Mouse (Mus musculus) heart, embryonic 11.5 days (tissue): Measurements from ENCODE around the gene Speer4f2. TPM values are rescaled to one million over a fixed set of nuclear protein-coding genes. Genes with fewer than 3 reads are reported as not detected.
"Not testable (repeated sequence)": the region's sequence is repeated elsewhere in the genome, so short reads cannot be mapped to it uniquely, and the experiment has no call there.

Experiments
- ATAC-seq: fragments of 200-750 bp; cut with Nextera tagmentation; replicated peaks from 2 replicates; pipeline ENCODE4 v1.8.0; 2017; ENCODE audit warnings: moderate library complexity; ENCODE audit not compliant: insufficient number of reproducible peaks, low FRiP score, low TSS enrichment
- H3K27ac ChIP-seq: fragments of 300-500 bp; sonication (generic); 2 replicates; pipeline ENCODE4 v1.5.1; 2014; ENCODE audit warnings: mild to moderate bottlenecking, low read depth, low read length
- H3K27me3 ChIP-seq: fragments of 300-500 bp; sonication (generic); 2 replicates; pipeline ENCODE4 v1.6.1; 2014; ENCODE audit warnings: mild to moderate bottlenecking, low read length, mixed read lengths; ENCODE audit not compliant: control insufficient read depth, insufficient read depth
- H3K36me3 ChIP-seq: fragments of 300-500 bp; sonication (generic); 2 replicates; pipeline ENCODE4 v1.6.1; 2014; ENCODE audit warnings: mild to moderate bottlenecking, low read length, moderate library complexity, mixed read lengths; ENCODE audit not compliant: control insufficient read depth, insufficient read depth
- H3K4me1 ChIP-seq: fragments of 300-500 bp; sonication (generic); 2 replicates; pipeline ENCODE4 v1.6.1; 2014; ENCODE audit warnings: low read length; ENCODE audit not compliant: control insufficient read depth, insufficient read depth
- H3K4me2 ChIP-seq: fragments of 300-500 bp; sonication (generic); 2 replicates; pipeline ENCODE4 v1.6.1; 2014; ENCODE audit warnings: mild to moderate bottlenecking, moderate library complexity
- H3K4me3 ChIP-seq: fragments of 300-500 bp; sonication (generic); 2 replicates; pipeline ENCODE4 v1.5.1; 2014; ENCODE audit warnings: low read depth, low read length
- H3K9ac ChIP-seq: fragments of 300-500 bp; sonication (generic); 2 replicates; pipeline ENCODE4 v1.6.1; 2014; ENCODE audit warnings: mild to moderate bottlenecking, low read depth, low read length, moderate library complexity
- H3K9me3 ChIP-seq: fragments of 300-500 bp; sonication (generic); replicated peaks from 2 replicates; pipeline ENCODE4 v1.6.1; 2016; ENCODE audit warnings: low read length; ENCODE audit not compliant: control insufficient read depth
- WGBS: fragments of 180-500 bp; shearing (Covaris S2); extraction: QIAGEN DNeasy Blood & Tissue Kit; methylation state at CpG from one replicate; pipeline ENCODE4 v1.1.7; 2014; ENCODE audit not compliant: insufficient replicate concordance; 5-methylcytosine and 5-hydroxymethylcytosine counted together
- polyA plus RNA-seq: library from polyadenylated mRNA; unstranded; fragments of >200 nt; fragmentation: Nextera tagmentation; extraction: Ambion mirVana; gene quantifications from 2 replicates; pipeline ENCODE4 v1.2.1, GENCODE M21; 2014

Gene Speer4f2
- polyA plus RNA-seq: not detected in 2 replicates

DNA sequence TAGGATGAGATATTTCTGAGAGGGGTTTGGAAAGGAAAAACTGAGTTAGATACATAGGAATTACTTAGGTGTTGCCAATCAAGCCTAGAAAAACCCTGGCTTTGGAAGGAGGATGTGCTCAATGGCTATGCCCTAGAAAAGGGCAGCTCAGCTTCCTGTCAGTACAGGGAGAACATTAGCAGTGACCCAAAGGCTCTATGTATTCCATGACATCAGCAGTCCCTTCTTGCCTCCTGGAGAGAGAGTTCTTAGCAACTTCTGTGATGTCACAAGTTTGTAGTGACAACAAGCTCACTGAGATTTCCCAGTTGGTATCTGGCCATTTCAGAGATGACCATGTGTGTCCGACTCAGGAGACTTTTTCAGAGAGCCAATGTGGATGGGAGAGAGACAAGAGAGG lies at the start of gene Speer4f2:
Gene Speer4f2 (plus strand): TSS at position 301 of the 400 bp plus-strand sequence.
- not testable (repeated sequence) for ATAC-seq, H3K27ac ChIP-seq, H3K4me2 ChIP-seq, H3K9me3 ChIP-seq, H3K4me3 ChIP-seq, H3K4me1 ChIP-seq, H3K9ac ChIP-seq, H3K27me3 ChIP-seq, H3K36me3 ChIP-seq
- 84% methylated on average over 1 of the region's 1 CpGs for WGBS

DNA sequence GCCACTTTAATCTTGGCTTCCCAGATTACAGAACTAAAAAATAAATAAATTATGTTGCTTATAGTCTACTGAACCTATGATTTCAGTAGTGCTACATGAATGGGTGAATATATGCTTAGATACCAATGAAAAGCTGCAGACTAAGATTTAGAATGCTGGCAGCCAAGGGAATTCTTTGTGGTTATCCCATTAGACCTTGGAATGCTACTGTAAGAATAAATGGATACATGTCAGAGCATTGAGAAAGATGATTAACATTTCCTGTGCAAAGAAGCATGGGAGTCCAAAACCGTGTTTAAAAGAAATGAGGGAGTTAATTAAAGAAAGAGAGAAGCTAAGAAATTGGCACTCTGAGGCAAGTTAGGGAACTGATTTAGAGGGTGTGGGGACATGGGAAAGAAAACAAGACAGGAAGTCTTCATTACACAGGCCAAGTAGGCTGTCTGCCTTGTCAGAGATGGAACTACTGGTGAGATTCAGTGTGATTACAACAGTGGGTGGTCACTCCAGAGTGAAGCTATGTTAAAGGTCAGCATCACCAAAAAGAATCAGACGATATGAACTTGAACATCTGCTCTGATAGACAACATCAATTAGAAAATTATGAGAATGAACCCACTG lies 43.9 kb upstream of the Speer4f2 start:
- Histone ChIP-seq H3K4me3 (no peak overlapping the region), H3K27me3 (no peaks in the 10 kb centered on the region), H3K36me3 (no peaks in the 10 kb centered on the region), H3K9ac (no peak overlapping the region), H3K9me3 (no peaks in the 10 kb centered on the region), H3K4me1 (no peaks in the 10 kb centered on the region), H3K27ac (no peak overlapping the region), H3K4me2 (no peak overlapping the region)
- no peak for ATAC-seq
- WGBS: 52% methylated on average over 2 of the region's 2 CpGs

DNA sequence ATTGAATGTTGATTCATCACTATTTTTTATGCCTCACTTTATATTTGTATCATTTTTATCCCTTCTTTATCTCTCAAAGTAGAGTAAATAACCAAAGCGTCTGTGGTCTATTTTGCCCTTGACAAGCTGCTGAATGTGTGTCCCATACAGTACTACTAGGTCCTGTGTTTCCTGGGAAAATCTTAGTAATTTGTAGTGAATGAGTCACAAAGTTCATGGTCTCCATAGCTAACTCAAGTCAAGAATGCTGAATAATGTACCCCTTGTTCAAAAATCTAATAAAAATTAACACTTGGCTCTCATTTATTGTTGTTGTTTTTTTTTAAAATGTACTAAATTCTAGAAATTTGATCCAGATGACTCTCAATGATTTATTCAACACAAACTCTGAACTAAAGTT lies 38.1 kb upstream of the Speer4f2 start:
- Histone ChIP-seq H3K36me3 (no peaks in the 10 kb centered on the region), H3K4me1 (no peaks in the 10 kb centered on the region), H3K27ac (no peak overlapping the region), H3K4me3 (no peak overlapping the region), H3K4me2 (no peak overlapping the region), H3K9ac (no peak overlapping the region), H3K9me3 (no peaks in the 10 kb centered on the region), H3K27me3 (no peaks in the 10 kb centered on the region)
- 61% methylated on average over 1 of the region's 1 CpGs for WGBS
- ATAC-seq: no peak

DNA sequence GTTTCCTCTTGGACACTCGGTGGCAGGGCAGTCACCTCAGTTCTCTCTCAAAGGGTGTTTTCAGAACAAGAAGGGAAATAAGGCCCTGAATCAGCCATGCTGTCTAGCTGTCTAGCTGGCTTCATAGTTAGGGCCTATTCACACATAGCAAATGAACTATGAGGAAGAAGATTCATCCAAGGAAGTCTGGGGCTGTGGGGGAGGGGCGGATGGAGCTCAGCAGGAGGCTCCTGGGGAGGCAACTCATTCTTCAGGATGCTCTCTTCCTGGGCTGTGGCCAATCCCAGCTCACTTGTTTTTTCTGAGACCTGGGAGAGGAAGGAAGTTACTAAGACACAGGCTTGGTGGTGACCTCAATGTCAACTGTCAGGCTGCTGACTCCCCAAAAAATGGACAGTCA lies 27.2 kb upstream of the Speer4f2 start:
- 68% methylated on average over 2 of the region's 2 CpGs for WGBS
- not testable (repeated sequence) for ATAC-seq

DNA sequence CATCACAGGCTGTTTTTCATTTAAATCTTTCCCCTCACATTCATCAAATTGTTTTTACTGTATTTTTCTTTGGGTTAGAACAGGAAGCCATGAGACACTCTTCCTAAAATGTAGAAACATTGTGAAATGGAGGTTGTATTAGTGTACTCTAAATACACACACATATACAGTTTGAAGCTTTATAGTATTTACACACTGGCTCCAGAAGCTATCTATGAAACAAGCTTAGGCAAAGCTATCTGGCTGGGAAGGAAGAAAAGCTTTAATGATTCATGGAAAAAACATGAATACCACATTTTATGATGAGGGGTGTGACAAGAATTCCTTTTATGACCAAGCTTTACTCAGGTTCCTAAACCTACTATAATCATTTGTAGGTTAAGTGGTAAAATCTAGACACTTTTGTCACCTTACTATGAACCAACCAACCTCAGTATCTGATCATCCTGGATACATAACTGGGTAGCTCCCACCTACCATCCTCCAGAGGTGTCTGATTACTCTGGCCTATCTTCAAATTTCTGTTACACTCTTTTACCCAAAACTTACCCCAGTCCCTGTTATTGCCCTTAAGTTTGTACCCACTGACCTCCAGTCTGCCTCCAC lies 13.5 kb upstream of the Speer4f2 start:
- Histone ChIP-seq H3K4me1 (no peaks in the 10 kb centered on the region), H3K27me3 (no peaks in the 10 kb centered on the region), H3K4me3 (no peak overlapping the region), H3K9ac (no peak overlapping the region), H3K9me3 (no peaks in the 10 kb centered on the region), H3K36me3 (no peaks in the 10 kb centered on the region), H3K27ac (no peak overlapping the region), H3K4me2 (no peak overlapping the region)
- ATAC-seq: no peak

More for the DNA sequence above, 27.2 kb upstream of the Speer4f2 start:
- not testable (repeated sequence) for H3K9ac ChIP-seq, H3K27ac ChIP-seq, H3K4me1 ChIP-seq, H3K4me3 ChIP-seq, H3K4me2 ChIP-seq, H3K36me3 ChIP-seq, H3K9me3 ChIP-seq, H3K27me3 ChIP-seq

DNA sequence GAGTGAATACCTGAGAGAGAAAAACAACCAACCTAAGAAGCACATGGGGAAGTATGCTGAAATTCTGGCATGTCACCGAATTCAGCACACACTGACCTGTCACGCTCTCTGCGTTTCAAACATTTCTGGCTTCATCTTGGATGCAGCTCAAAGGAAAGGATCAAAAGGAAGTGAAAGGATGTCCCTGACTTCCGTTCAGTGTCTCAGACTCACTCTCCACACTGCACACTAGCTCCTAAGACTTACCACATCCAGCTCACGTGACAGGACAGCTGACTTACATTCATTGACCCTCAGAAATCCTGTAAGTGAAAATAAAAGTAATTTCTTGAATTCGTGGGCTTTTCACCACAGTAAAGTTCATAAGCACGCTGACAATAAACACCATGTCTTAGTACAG lies 16.9 kb downstream of the Speer4f2 start:
- no peak for ATAC-seq
- no peak overlapping the region for H3K4me3 ChIP-seq
- 67% methylated on average over 7 of the region's 7 CpGs for WGBS
- H3K4me2 ChIP-seq: no peak overlapping the region
- no peaks in the 10 kb centered on the region for H3K4me1 ChIP-seq
- no peaks in the 10 kb centered on the region for H3K9me3 ChIP-seq
- no peak overlapping the region for H3K27ac ChIP-seq
- H3K27me3 ChIP-seq: no peaks in the 10 kb centered on the region
- H3K9ac ChIP-seq: no peak overlapping the region
- no peaks in the 10 kb centered on the region for H3K36me3 ChIP-seq

DNA sequence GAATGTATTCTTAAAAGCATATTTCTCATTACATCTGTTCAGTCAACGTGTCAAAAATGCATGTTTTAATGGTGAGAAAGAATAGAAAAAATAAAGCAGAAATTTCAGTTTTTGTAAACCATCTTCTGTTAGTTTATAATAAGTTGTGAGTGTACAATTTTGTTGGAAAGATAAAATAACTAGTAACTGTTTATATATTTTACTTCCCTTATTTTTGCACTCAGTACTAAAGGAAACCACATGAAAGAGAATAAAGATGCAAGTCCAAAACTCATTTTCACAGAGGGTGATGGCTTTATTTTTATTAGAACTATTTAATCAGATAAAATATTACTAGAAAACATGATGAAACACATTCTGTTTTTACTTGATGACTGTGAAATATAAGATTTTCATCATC lies 18.2 kb downstream of the Speer4f2 start:
- Histone ChIP-seq H3K4me2 (no peak overlapping the region), H3K4me3 (no peak overlapping the region), H3K27ac (no peak overlapping the region), H3K9me3 (no peaks in the 10 kb centered on the region), H3K9ac (no peak overlapping the region), H3K36me3 (no peaks in the 10 kb centered on the region), H3K27me3 (no peaks in the 10 kb centered on the region), H3K4me1 (no peaks in the 10 kb centered on the region)
- WGBS: 70% methylated on average over 1 of the region's 1 CpGs
- no peak for ATAC-seq

DNA sequence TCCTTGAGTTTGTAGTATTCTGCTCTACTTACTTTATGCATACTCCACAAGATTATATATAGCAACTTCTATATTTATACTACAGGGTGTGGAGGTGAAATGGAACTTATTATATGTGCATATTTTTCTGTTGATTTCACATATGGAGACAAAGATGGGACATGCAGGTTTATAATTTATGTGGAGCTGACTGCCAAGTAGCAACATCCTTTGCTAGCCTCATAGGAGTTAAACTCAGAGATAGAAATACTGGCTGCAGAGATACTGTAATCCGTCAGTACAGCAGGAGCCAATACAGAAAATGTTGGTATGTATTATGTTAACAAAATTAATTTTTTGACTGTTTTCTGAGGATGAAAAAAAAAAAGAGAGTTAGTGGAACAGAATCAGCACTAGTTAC lies 27.6 kb downstream of the Speer4f2 start:
- Histone ChIP-seq H3K36me3 (no peaks in the 10 kb centered on the region), H3K9me3 (no peaks in the 10 kb centered on the region), H3K9ac (no peak overlapping the region), H3K27ac (no peak overlapping the region), H3K4me2 (no peak overlapping the region), H3K27me3 (no peaks in the 10 kb centered on the region), H3K4me3 (no peak overlapping the region), H3K4me1 (no peaks in the 10 kb centered on the region)
- 85% methylated on average over 1 of the region's 1 CpGs for WGBS
- no peak for ATAC-seq
